Mouse (Mus musculus): ENCODE measurements at regions not wholly inside any gene's neighbourhood (a gene's known extent, or its start where the extent isn't known, plus 50 kb on each side); places are given as distances from the start of the nearest gene placed in this dataset.
A peak's percentile ranks its signal among the peaks of the same experiment; 100 is the strongest.

DNA sequence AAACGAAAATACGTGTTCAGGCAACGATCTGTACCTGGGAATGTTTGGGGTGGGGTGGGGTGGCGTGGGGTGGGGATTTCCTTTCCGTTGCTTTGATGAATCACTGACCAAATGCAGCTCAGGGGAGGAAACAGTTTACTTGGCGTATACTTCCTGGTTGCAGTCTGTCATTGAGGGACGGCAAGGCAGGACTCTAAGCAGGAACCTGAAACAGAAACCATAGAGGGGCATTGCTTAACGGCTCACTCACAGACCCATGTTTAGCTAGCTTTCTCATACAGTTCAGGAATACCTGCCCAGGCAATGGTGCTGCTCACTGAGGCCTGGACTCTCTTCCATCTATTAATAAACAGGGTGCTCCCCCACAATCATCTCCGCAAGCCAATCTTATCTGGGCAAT is 55.1 kb upstream of the Smox start:
- DNase-seq (ENCODE audit: low read depth), result no peak

DNA sequence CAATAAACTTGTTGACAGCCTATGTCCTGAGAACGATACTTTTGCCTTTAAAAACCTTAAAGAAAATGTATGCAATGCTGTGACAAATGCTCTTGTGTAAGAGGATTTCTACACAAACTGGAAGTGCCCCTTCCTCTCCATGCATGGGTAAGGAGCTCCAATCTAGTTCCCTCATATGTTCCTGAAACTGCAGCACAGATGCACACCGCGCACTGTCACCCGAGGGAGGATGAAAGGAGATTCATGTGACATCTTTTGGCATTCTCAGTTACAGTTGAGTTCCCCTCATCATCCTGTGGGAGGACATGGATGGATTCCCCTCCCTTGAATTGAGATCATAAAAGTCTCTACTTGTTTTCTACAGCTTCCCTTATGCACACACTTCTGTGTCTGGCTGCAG is 60.8 kb upstream of the Smox start:
- no peak for DNase-seq (ENCODE audit: low read depth)

DNA sequence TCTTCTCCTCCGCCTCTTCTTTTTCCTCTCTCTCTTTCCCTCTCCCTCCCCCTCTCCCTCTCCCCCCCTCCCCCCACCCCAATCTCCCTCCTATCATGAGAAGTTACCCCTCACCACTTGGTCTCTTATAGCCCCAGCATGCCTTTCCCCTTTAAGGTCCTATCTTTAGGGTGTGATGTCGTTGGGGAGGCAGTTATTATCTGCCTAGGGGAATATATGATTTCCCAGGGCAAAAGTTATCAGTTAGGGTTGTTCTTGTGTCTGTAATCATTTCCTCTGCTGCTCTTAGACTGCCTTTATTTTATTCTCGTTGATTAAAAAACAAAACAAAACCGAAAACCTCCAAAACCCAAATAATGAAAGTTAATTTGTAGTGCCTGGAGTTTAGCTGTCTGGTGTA is 63.2 kb upstream of the Smox start:
- DNase-seq (ENCODE audit: low read depth), result no peak

DNA sequence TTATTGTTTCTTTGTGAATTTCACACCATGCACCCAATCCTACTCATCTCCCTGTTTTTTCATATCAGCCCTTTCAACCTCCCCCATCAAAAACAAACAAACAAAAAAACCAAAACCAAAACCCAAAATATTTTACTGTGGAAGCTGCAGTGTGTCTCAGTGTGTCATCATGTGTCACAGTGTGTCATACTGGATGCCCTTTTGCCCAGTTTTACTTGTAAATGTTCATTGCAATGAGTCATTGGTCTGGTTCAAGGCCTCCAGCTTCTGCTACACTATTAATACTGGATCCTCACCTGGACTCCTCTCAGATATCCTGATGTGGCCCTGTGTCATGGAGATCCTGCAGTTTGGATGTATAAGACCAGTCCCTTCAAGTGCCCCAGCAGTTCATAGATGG is 64.4 kb upstream of the Smox start:
- no peak for DNase-seq (ENCODE audit: low read depth)

DNA sequence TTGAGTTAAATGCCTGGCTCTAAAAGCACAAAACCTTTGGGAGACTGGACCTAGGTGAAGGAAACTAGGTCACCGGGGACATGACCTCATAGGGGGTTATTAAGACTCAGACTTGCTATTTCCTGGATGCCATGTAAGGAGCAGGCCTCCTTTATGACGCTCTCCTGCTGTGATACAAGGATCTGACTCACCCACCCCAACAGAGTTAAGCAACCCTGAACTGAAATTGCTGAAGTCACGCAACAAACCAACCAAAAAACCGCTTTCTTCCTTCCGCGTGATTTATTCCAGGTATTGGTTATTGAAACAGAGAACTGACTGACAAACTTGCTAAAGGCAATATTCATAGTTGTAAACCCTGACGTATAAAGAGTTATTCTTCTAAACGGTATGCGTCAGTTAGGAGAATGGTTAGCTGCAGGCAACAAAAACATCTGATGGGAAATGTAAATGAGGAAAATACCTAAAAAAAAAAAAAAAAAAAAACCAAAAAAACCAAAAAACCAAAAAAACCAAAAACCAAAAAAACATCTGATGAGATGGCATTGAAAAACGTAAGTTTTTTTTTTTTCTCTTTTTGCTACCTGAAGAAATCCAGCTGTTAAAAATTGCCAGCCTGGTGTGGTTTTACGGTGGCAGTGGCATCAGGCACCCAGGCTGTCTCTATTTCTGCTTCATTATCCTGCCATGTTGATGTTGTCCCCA is 67.5 kb upstream of the Smox start:
- DNase-seq (ENCODE audit: low read depth), result no peak

DNA sequence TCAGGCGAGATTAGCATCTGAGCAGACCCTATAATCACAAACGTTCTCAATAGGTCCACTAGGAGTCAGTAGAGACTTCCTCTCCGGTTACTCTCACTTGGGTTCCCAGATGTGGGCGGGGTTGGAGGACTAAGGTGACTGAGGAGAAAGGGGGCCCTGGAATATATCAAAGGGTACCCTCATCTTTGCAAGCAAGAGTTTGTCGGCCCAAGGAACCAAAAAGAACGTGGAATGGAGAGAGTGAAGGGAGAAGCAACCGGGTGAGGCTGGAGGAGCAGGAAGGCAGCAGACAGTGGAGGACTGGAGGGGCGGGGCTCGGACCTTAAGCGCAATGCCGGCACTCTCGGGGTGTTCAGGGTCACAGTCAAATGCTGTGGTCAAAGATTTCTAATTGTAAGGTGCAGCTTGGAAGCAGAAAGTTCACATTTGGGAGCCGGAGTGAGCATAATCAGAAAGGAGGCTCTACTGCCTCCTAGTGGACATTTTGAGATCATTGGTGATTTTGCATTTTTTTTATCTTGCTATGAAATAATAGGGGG is 68.3 kb upstream of the Smox start:
- DNase-seq (ENCODE audit: low read depth), result peak; percentile 85

DNA sequence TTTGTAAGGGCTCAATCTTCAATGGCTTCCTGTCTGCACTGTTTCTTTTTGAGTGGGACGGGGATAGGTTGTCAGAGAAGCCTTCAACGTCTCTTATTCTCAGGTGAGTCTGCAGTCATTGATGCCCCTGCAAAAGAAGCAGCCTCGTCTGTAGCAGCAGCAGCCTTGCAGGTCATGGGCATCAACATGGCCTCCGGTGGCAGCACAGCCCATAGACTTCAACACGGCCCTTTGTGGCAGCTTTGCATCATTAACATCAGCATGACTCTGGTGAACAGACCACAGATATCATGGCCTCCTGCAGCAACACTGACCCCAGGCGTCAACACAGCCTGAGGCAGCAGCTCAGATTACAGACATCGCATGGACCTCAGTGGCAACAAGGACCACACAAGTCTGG is 65.4 kb upstream of the Rnf24 start:
- DNase-seq (ENCODE audit: low read depth), result no peak

DNA sequence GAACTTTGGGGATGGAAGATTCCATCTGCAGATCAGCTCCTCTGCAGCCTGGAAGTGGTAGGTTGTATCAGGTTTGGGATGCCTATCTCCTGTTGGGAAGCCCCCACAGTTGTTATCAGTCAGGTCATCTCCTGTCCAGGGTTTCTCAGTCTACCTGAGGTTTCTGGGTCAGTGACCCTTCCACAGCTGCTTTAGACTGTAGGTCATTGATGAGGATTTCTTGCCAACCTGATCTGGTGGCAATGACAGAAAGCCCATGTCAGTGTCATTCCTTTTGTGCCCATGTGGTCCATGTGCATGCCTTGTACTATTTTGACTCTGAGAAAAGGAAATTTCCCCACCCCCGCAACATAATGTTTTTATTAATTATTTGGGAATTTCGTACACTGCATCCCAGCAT is 64.8 kb upstream of the Rnf24 start:
- DNase-seq (ENCODE audit: low read depth), result no peak

DNA sequence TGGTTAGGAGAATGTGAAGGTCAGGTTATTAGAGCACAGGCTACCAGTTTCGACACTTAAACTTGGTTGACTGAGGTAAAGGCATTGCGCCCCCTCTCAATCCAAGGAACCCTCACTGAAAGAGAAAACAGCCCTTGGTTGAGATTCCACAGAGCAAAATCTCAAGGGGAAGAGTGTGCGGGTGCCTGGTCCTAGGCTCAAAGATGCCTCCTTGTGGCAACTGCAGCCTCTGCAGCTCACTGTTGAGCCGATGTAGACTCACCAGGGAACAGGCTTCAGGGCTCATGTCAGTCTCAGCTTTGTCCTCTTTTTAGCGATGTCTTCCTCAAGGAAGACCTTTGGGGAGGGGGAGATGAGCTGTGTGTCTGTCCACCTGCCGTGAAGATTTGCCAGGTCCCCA is 63.8 kb upstream of the Rnf24 start:
- DNase-seq (ENCODE audit: low read depth), result peak; percentile 60

DNA sequence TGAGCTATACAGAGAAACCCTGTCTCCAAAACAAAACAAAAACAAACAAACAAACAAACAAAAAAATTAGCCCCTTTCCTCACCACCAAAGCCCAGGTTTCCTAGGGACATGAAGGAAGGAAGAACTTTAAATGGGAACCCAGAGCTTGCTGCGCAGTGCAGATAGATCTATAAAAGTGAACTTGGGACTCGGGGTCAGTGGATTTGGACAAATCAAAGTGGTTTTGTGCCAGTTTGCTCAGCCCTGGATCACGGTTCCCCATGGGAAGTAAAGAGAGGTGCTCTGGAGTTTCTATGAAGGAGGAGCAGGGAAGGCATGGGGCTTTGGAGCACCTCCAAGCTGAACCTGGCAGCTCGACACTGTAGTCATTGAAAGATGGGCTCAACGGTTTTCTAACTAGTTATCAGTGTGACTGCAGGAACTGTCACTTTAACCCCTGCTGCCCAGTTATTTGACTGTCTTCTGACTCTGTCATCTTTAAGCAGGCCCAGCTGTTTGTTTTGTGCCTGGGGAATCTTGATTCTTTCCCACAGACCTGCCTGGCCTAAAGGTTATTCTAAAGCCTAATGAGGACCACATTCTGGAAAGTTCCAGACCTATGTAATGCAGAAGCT is 58.3 kb upstream of the Rnf24 start:
- no peak for DNase-seq (ENCODE audit: low read depth)

DNA sequence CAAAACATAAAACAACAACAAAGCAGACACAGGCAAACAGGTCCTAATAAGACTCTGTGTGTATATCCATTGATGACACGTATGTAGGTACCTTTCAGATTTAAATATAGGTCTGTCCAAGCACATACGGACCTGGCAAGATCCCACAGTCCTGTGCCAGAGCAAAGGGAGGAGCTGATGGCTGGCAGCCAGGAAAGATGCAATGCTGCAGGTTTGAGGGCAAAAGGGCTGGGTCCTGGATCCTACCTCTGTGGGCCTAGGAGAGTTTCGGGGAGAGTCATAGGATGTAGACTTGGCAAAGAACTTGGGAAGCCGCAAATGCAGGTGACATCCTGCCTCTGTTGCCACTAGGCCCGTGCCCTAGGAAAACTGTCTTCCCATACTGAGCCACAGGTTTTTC is 54.6 kb upstream of the Rnf24 start:
- DNase-seq (ENCODE audit: low read depth), result no peak

DNA sequence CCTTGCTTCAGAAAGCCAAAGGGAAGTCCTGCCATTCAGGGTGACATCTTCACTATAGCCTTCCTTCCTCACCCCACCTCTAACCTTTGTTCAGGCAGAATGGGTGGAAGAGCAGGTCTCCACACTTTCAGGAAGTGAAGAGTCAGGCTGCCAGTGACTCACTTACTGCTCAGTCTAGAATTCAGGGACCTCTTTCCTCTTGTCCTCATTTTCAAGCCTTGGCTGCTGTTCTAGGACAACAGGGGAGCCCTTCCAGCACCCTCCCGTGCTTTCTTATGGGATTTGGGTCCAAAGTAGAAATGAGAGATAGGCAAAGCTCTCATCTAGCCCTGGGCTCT is 51.5 kb upstream of the Rnf24 start:
- no peak for DNase-seq (ENCODE audit: low read depth)

DNA sequence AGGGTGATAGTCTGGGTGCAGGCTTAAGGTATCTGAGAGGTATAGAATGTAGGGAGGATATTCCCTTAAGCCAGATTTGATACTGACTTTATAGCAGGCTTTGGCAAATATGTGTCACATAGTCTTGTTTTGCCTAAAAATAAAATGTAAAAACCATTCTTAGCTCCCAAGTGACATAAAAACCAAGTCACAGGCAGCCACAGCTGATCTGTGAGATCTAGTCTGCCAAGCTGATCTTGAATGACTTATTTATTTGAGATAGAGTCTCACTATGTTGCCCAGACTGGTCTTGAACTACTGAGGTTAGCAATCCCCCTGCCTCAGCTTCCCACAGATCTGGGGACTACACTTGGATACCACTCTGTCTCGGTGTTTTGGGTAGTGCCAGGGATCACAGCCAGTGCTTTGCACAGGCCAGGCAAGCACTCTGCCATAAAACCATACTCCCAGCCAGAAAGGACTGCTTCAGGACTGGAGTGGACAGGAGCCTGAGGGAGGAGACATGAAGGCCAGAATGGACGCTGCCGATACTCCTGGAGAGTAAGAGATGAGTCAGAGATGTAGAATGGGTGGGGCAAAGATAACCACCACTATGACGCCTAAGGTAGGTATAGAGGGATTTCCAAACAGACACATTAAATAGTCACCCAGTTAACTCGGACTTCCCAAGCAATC is 51.0 kb upstream of the Rnf24 start:
- DNase-seq (ENCODE audit: low read depth), result no peak

Data from naive thymus-derived CD4-positive, alpha-beta T cell, adult 2 months (primary cell).